Mouse (Mus musculus) spleen, postnatal 14 days (tissue): ENCODE measurements around the gene Rabif.
"Not testable (repeated sequence)": the region's sequence is repeated elsewhere in the genome, so short reads cannot be mapped to it uniquely, and the experiment has no call there.

Experiments used
- DNase-seq, 2 experiments: peaks; one replicate each; pipeline ENCODE4 v3.0.0; 2021 to 2022; ENCODE audit warnings: low spot score in 2 of 2

The Rabif gene

GRCm38 (mm10) chr1:134512584-134512983 lies 18.1 kb downstream of the Rabif start:
- DNase-seq = no peak

DNA sequence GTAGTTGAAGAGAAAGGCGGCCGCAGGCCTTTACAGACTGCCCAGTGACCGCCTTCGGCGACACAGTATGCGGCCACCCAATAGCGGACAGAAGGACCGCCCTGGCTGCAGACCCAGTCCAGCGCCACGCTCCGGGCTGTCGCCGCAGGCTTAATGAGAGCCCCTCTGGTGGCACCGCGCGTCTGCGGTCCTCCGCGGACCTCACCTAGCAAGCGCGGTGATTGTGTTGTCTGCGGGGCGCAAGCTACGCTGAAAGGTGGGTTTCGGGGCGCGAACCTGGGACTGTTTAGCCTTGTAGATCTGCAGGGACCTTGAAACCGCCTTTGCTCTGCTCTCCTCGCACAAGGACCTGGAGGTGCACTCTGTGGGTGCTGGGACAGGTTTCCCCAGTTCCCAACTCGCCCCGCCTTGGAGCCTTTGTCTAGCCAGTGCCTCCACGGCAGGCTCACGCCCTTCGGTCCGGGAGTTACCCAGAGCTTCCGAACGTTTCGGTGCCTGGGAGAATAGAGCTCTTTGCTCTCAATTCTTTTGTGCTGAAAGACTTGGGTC lies 18.9 kb downstream of the Rabif start:
- DNase-seq = no peak

DNA sequence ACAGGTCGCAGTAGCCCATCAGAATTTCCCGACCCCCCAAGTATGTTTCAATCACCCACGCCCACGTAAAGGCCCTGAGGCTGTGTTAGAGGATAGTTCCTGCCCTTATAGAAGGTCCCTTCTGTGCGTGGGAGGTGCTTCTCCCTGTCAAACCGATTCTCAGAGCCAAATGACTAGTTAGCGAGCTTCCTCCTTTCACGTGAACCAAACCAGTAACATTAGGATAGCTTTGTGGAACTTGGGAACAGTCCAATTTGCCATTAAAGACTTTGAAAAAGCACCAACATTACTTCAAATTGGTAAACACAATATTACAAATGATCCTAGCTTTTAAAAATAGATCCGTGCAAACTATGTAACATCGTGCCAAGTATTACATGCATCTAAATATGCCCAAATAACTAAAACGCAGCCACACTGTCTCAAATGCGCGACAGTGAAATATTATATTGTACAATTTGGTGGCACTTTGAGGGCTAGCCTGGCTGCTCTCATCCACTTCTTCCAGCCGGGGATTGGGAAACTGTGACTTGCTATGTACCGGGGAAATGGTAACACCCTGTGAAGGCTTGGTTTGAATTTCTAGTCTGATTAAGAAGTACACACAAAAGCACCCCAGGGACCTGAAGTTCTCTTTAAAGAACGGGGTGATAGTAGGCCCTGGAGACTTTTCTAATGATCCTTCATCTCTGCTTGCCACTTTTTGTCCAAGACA lies 19.6 kb downstream of the Rabif start:
- no peak for DNase-seq

DNA sequence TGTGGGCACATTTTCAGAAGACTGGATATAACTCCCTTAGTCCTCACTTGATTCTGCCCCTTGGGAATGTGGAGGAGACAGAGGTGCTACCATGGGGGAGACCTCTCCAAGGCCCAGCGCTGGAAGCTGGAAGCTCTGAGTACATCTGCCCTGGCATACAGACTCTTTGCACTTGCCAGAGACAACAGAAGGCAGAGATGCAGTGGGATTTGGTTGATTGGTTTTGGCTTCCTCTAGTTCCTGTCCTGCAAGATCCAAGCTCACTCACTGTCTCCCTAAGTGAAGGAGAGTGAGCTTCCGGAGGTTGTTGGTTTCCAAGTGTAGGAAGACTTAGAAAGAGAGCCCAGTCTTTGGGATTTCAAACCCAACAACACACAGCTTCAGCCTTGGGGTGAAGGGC lies 21.4 kb downstream of the Rabif start:
- DNase-seq = no peak

GRCm38 (mm10) chr1:134516491-134517198 lies 22.2 kb downstream of the Rabif start:
- DNase-seq = no peak

- not testable (repeated sequence) for DNase-seq
These were observed 23.4 kb downstream of the Rabif start for GRCm38 (mm10) chr1:134517841-134518240.

DNA sequence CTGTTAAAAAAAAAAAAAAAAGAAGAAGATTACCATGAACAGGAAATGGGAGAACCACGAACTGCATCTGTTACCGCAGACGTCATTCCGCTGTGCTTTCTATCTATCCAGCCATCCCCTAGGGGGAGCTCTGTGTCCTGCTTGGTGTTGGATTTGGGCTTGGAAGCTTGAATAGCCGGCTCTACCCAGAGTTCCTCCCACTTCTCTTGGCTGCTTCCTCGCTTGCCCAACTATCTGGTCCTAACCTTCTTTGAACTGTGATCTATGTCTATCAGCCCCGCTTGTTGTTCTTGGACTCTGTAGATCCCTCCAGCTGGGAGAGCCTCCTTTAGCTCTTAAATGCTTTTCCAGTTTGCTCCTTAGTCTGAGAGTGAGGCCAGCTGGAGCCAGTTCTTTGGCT lies 24.2 kb downstream of the Rabif start:
- DNase-seq = peak; percentile 55 to 72

GRCm38 (mm10) chr1:134519201-134519600 lies 24.8 kb downstream of the Rabif start:
- DNase-seq = not testable (repeated sequence)

- DNase-seq = no peak
These were observed 25.7 kb downstream of the Rabif start for GRCm38 (mm10) chr1:134520001-134520721.

DNA sequence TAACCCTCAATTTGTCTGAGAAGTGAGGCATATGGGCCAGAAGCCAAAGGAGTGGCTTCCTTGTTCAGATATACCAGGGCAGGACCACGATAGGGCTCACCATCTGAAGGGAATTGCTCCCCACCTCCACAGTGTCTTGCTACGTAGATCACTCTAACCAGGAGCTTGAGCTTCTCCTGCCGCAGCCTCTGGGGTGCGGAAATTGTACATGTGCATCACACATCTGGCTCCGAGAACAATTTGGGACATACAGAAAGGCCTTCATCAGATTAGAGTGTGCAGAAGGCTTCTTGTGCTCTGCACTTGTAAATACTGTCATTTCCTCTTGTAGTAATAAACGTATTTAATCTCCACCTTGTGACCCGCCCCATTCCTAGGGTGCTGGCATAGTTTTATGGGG lies 26.7 kb downstream of the Rabif start:
- no peak for DNase-seq

- DNase-seq = no peak
These were observed 27.9 kb downstream of the Rabif start for GRCm38 (mm10) chr1:134522325-134522724.

DNA sequence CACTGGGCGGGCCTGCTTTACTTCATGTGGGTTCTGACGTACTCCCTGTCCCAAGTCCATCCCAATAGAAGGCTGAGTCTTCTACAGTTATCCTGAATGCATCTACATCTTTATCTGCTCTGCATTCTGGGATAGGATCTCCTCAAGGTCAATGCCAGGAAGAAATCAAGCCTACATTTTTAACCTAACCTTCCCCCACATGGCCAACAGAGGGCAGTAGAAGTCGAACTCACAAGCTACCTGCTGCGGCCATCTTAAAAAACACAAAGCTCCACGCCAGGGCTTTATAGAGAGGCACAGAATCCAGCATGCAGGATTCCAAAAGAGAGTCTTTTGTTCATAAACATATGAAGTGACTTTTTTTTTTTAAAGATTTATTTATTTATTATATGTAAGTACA lies 30.0 kb downstream of the Rabif start:
- no peak for DNase-seq

GRCm38 (mm10) chr1:134525015-134525414 lies 30.6 kb downstream of the Rabif start:
- DNase-seq = no peak

- no peak for DNase-seq
These were observed 32.3 kb downstream of the Rabif start for GRCm38 (mm10) chr1:134526752-134527151.

DNA sequence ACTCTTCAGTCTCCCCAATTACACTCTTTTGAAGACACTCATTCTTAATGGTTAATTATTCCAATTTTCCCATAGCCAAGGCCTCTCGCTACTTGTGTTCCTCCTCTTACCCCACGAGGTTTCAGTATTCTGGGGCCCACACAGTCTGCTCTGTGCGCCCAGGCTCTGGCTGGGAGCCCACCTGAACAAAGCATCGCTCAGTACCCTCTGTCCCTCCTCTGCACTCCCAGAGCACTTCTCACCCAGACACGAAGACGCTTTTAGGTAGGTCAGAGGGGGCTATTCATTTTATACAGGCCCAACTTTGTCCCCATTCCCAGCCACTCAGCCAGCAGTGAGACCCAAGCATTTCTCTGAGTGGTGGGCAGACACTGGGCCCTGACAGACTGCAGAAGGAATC lies 36.2 kb downstream of the Rabif start:
- no peak for DNase-seq

DNA sequence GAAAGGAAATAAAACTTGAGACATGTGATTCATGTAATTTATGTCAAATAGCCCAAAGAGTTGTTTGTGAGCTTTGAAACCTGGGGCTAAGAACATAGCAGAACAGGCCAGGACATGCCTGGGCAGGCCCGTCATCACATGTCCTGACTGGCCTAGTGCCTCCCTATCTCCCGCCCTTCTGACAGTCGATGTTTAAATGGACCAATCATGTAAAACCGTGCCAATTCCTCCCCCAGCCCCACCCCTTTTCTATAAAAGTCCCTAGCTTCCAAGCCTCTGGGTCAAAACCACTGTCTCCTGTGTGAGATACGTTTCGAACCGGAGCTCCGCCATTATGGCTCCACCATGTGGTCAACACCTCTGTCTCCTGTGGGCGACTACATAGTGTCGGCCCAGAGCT lies 39.3 kb downstream of the Rabif start:
- not testable (repeated sequence) for DNase-seq

- no peak for DNase-seq
These were observed 40.6 kb downstream of the Rabif start for GRCm38 (mm10) chr1:134535054-134535453.

DNA sequence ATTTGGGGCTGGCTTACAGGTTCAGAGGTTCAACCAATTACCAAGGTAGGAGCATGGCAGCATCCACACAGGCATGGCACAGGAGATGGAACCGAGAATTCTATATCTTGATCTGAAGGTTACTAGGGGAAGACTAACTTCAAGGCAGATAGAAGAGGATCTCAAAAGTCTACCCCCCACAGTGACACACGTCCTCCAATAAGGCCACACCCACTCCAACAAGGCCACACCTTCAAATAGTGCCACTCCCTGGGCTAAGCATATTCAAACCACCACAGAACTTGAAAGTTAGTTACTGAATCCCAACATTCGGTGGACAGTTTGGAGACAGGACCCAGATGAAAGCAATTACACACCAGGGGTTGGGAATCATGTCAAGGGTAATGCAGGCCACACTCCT lies 41.1 kb downstream of the Rabif start:
- no peak for DNase-seq

GRCm38 (mm10) chr1:134540610-134541009 lies 46.2 kb downstream of the Rabif start:
- DNase-seq = no peak

DNA sequence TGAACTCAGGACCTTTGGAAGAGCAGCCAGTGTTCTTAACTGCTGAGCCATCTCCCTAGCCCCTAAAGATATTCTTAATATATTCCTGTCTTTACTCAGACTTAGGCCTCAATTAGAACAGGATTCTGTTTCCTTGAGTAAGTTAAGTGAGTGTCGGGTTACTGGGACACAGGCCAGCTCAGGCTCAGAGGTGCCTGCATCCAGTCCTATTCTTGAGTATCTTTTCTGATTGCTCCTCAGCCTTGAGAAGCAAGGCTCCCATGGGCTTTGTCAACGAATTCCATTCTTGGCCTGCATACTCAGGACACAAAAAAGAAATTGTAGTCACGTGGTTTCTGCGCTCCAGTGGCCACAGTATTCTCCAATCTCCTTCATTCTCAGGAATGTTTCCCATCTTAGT lies 53.8 kb downstream of the Rabif start:
- DNase-seq = no peak

GRCm38 (mm10) chr1:134549632-134550132 lies 55.2 kb downstream of the Rabif start, which contains the start of gene Mgat4e:
Mgat4e (minus strand) TSS chr1:134549682.
- DNase-seq = no peak

DNA sequence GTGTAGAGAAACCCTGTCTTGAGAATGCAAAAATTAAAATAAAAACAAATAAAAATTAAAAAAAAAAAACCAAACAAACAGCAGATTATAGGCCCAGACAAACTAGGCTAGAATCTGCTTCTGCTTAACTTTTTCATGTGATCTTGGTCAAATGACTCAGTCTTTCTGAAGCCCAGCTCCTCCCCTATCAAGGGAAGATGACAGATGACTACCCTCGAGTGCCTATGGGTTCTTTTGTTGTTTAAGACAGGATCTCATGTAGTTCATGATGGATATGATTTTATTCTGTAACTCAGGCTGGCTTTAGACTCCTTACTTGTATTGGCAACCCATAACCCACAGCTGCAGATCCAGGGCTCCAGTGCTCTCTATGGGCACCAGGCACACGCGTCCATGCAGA lies 57.4 kb downstream of the Rabif start:
- DNase-seq = no peak
